Mouse (Mus musculus) olfactory bulb, adult 2 months (tissue): Measurements from ENCODE around the gene Rragc. TPM values are rescaled to one million over a fixed set of nuclear protein-coding genes. Genes with fewer than 3 reads are reported as not detected.

Experiments used
- H3K27ac ChIP-seq: fragments of 200-500 bp; 2 replicates; pipeline ENCODE4 v1.5.1; 2012; ENCODE audit warnings: low read depth, low read length; ENCODE audit not compliant: insufficient read depth
- H3K4me1 ChIP-seq: fragments of 200-500 bp; 2 replicates; pipeline ENCODE4 v1.6.1; 2012; ENCODE audit warnings: low read length; ENCODE audit not compliant: control insufficient read depth, insufficient read depth
- H3K4me3 ChIP-seq: fragments of 200-500 bp; 2 replicates; pipeline ENCODE4 v1.5.1; 2012; ENCODE audit warnings: mild to moderate bottlenecking, low read depth, low read length, moderate library complexity; ENCODE audit not compliant: insufficient read depth
- CTCF ChIP-seq: fragments of 200-500 bp; IDR thresholded peaks from 2 replicates; pipeline ENCODE4 v1.5.1; 2012; ENCODE audit warnings: low read depth, mild to moderate bottlenecking, low read length, moderate library complexity; ENCODE audit not compliant: insufficient read depth
- POLR2A ChIP-seq: fragments of 200-500 bp; IDR thresholded peaks from 2 replicates; pipeline ENCODE4 v1.6.1; 2012; ENCODE audit warnings: mild to moderate bottlenecking, low read depth, low read length, moderate library complexity; ENCODE audit not compliant: insufficient read depth
- WGBS: fragments of 180-500 bp; shearing (Covaris S2); methylation state at CpG from one replicate; pipeline ENCODE4 v1.1.7; 2018; 5-methylcytosine and 5-hydroxymethylcytosine counted together
- polyA plus RNA-seq: library from polyadenylated mRNA; stranded (reverse); fragments of >200 nt; gene quantifications from 2 replicates; pipeline ENCODE4 v1.2.4, GENCODE M21; 2012; ENCODE audit warnings: low replicate concordance; ENCODE audit not compliant: missing spikeins, insufficient read depth, insufficient read length

Rragc gene
- polyA plus RNA-seq = 118 TPM in 1 of 2 replicates, not detected in the other

DNA sequence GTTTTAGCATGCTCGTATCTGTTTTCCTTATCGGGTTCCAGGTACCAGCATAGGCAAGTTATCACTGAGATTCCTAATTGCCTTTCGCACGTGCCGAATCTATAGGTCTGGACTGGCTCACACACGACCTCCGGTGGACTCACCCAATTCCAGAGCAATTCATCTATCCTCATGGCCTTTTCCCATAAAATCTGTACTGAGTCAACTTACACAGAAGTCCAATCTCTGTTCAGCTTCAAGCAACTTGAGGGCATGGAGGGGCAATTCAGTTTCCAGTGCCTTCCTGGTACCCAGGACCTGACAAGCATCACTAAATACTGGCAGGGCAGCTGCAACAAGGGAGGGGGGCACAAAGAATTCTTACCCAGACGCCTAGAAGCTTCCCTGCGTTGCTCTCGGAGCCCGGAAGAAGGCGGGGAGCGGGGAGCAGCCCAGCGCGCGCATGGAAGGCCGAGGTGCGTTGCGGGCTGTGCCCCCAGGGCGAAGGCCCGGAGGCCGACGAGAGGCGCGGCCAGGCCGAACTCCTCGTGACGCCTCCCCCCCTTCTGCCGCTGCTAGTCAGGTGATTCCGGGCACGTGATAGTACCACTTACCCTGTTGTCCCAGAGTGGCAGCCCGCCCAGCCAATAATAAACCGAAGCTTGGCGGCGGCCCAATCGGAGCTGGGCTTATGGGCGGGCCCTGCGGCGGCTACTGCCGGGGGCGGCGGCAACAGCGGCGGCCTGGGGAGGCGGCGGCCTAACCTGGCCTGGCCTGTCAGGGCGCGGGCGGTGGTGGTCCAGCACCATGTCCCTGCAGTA is at the start of gene Rragc:
Gene Rragc (plus strand): TSS at position 699 of the 800 bp plus-strand sequence.
- peak within 1 kb of the TSS; percentile 91 for H3K4me3 ChIP-seq
- H3K4me1 ChIP-seq = peaks cover 2% of the 10 kb centered on the region; the same call in 1 of the 2 replicates
- TF ChIP-seq POLR2A (peak; percentile 81), CTCF (no peak)
- peak within 1 kb of the TSS; percentile 79; the same call in 1 of the 2 replicates for H3K27ac ChIP-seq
- 1% methylated on average over 49 of the region's 49 CpGs for WGBS

DNA sequence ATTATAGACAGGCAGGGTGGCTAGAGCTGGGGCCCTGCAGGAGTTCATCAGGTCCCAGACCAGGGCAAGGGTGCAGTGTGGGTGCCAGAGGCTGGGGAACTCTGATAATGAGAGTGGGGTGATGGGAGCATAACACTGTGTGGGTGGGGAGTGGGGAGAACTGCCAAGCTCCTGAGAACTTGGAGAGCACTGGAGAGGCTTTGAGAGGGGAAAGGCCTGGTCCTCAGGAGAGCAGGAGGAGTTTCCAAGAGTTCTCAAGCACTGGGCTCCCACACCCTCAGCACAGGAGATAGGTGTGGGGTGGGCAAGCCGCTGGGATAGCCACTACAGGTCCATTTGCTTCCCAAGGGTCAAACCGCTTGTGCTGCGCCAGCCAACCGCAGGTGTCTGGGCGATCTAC is 23.5 kb upstream of the Rragc start:
- Histone ChIP-seq H3K4me3 (no peak overlapping the region), H3K27ac (no peak overlapping the region), H3K4me1 (peaks cover 4% of the 10 kb centered on the region; the same call in 1 of the 2 replicates)
- TF ChIP-seq POLR2A (no peak), CTCF (no peak)
- 93% methylated on average over 5 of the region's 5 CpGs for WGBS

GRCm38 (mm10) chr4:123894295-123894694 is 23.0 kb upstream of the Rragc start:
- H3K27ac ChIP-seq = no peak overlapping the region
- peaks cover 4% of the 10 kb centered on the region; the same call in 1 of the 2 replicates for H3K4me1 ChIP-seq
- TF ChIP-seq CTCF (no peak), POLR2A (no peak)
- WGBS = 88% methylated on average over 4 of the region's 4 CpGs
- H3K4me3 ChIP-seq = no peak overlapping the region

DNA sequence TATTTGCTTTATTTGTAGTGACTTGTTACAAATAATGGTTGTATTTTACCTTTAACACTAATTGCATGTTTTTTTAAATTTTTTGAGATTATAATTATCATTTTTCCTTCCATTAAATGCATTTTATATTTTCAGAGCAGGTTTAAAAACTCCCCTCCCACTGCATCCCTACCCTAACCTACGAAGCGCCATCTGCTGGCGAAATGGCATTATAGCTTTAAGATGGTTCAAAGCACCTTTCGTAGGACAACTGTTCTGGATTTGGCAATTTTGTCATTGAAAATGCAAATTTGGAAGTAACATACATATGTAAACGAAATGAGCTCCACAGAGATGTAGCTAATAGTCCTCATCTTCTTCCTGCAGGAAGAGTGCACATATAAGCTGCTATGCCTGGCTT is 18.6 kb upstream of the Rragc start:
- Histone ChIP-seq H3K27ac (no peak overlapping the region), H3K4me1 (peaks cover 2% of the 10 kb centered on the region; the same call in 1 of the 2 replicates), H3K4me3 (no peak overlapping the region)
- 6% methylated on average over 5 of the region's 5 CpGs for WGBS
- no peak for TF ChIP-seq POLR2A
- TF ChIP-seq CTCF = no peak

DNA sequence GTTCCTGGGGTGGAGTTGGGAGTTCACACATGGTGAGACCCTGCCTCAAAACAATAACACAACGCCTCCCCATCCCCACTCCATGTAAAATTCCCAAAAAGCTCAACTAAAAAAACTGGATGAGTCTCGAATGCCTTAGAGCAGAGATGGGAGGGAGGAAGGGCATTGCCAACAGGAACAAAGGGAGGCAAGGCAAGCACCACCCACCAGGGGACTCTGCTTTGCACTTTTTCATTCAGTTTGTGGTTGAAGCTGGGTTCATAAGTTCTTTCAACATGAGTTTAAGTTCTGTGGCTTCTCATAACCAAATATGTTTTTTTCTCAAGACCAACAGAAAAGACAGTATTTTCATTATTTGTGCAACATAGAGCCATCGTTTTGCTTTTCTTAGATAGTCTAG is 13.8 kb upstream of the Rragc start:
- WGBS = 68% methylated on average over 3 of the region's 3 CpGs
- TF ChIP-seq CTCF = no peak
- TF ChIP-seq POLR2A = no peak
- Histone ChIP-seq H3K4me3 (no peak overlapping the region), H3K27ac (no peak overlapping the region), H3K4me1 (no peaks in the 10 kb centered on the region)

GRCm38 (mm10) chr4:123904333-123905125 is 12.7 kb upstream of the Rragc start, which contains the start of gene Mycbp:
Mycbp (plus strand) TSS chr4:123904832.
- WGBS = 1% methylated on average over 49 of the region's 49 CpGs
- Histone ChIP-seq H3K27ac (peak within 1 kb of the TSS; percentile 68), H3K4me1 (no peaks in the 10 kb centered on the region), H3K4me3 (peak within 1 kb of the TSS; percentile 77)
- TF ChIP-seq POLR2A (peak; percentile 63; the same call in 1 of the 2 replicates), CTCF (no peak)

- Histone ChIP-seq H3K4me3 (peak overlapping the region; percentile 77), H3K4me1 (no peaks in the 10 kb centered on the region), H3K27ac (no peak overlapping the region)
- no peak for TF ChIP-seq CTCF
- no peak for TF ChIP-seq POLR2A
- WGBS = under 1% methylated on average over 53 of the region's 53 CpGs
These were observed 12.0 kb upstream of the Rragc start for GRCm38 (mm10) chr4:123905126-123905668.

DNA sequence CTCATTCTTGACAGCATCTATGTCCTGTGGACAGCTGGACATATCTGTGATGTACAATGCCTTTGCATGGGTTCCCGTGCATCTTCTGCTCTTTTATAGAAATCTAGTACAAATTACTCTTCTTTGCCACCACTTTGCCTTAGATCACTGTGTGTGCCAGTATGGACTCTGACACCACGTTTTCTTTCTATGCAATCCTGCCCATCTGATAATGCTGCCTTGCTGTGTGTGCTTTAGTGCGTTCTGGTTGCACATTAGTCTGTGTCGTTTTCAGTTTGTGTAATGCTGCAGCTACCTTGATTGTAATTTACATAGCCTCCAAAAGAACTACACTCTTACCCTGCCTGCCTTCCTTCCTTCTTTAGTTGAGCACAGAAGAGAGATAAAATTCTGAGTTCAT is 5.7 kb upstream of the Rragc start:
- TF ChIP-seq CTCF = no peak
- no peak for TF ChIP-seq POLR2A
- Histone ChIP-seq H3K4me3 (no peak overlapping the region), H3K27ac (no peak overlapping the region), H3K4me1 (no peaks in the 10 kb centered on the region)
- WGBS = 86% methylated on average over 4 of the region's 4 CpGs
